Mouse (Mus musculus): Measurements from ENCODE around the gene Vmn1r239-ps. TPM values are rescaled to one million over a fixed set of nuclear protein-coding genes. Genes with fewer than 3 reads are reported as not detected.
"Not testable (repeated sequence)": the region's sequence is repeated elsewhere in the genome, so short reads cannot be mapped to it uniquely, and the experiment has no call there.

The Vmn1r239-ps gene
- polyA plus RNA-seq (2015; fragmentation: Nextera tagmentation; extraction: Ambion mirVana) = not detected in 2 replicates

- not testable (repeated sequence) for ATAC-seq (ENCODE audit: low FRiP score, low TSS enrichment); H3K4me3 ChIP-seq (ENCODE audit: low read length); H3K4me1 ChIP-seq (ENCODE audit: insufficient read depth, low read length); H3K9ac ChIP-seq (replicated peaks; ENCODE audit: low read length); H3K4me2 ChIP-seq (replicated peaks; ENCODE audit: low read depth, low read length); H3K27me3 ChIP-seq (ENCODE audit: insufficient read depth, low read length); H3K9me3 ChIP-seq (ENCODE audit: low read length); H3K36me3 ChIP-seq (ENCODE audit: insufficient read depth, low read length); H3K27ac ChIP-seq (ENCODE audit: low read length)
- WGBS = 82% methylated on average over 1 of the region's 1 CpGs
Measured at GRCm38 (mm10) chrX:147453610-147454009, at the start of gene Vmn1r239-ps. Gene Vmn1r239-ps, minus strand, starts transcription at chrX:147453710.

- 77% methylated on average over 2 of the region's 2 CpGs for WGBS
Measured at GRCm38 (mm10) chrX:147489551-147489950, 36.0 kb upstream of the Vmn1r239-ps start.

GRCm38 (mm10) chrX:147443386-147443785 lies 10.1 kb downstream of the Vmn1r239-ps start:
- H3K9ac ChIP-seq (replicated peaks; ENCODE audit: low read length) = no peak overlapping the region
- H3K27ac ChIP-seq (ENCODE audit: low read length) = no peak overlapping the region
- no peaks in the 10 kb centered on the region for H3K9me3 ChIP-seq (ENCODE audit: low read length)
- no peak overlapping the region for H3K4me3 ChIP-seq (ENCODE audit: low read length)
- WGBS = 54% methylated on average over 4 of the region's 4 CpGs
- H3K4me2 ChIP-seq (replicated peaks; ENCODE audit: low read depth, low read length) = no peak overlapping the region
- no peaks in the 10 kb centered on the region for H3K27me3 ChIP-seq (ENCODE audit: insufficient read depth, low read length)
- no peaks in the 10 kb centered on the region for H3K4me1 ChIP-seq (ENCODE audit: insufficient read depth, low read length)
- peak; percentile 57; the same call in 1 of the 2 replicates for ATAC-seq (ENCODE audit: low FRiP score, low TSS enrichment)
- H3K36me3 ChIP-seq (ENCODE audit: insufficient read depth, low read length) = no peaks in the 10 kb centered on the region

More at GRCm38 (mm10) chrX:147489551-147489950, 36.0 kb upstream of the Vmn1r239-ps start:
- no peaks in the 10 kb centered on the region for H3K36me3 ChIP-seq (ENCODE audit: insufficient read depth, low read length)
- H3K9me3 ChIP-seq (ENCODE audit: low read length) = no peaks in the 10 kb centered on the region
- no peak overlapping the region for H3K4me2 ChIP-seq (replicated peaks; ENCODE audit: low read depth, low read length)
- no peaks in the 10 kb centered on the region for H3K27me3 ChIP-seq (ENCODE audit: insufficient read depth, low read length)
- H3K4me1 ChIP-seq (ENCODE audit: insufficient read depth, low read length) = no peaks in the 10 kb centered on the region
- ATAC-seq (ENCODE audit: low FRiP score, low TSS enrichment) = no peak
- no peak overlapping the region for H3K27ac ChIP-seq (ENCODE audit: low read length)
- H3K9ac ChIP-seq (replicated peaks; ENCODE audit: low read length) = no peak overlapping the region
- no peak overlapping the region for H3K4me3 ChIP-seq (ENCODE audit: low read length)

GRCm38 (mm10) chrX:147435400-147435799 lies 18.1 kb downstream of the Vmn1r239-ps start:
- Histone ChIP-seq H3K9me3 (ENCODE audit: low read length) (no peaks in the 10 kb centered on the region), H3K27ac (ENCODE audit: low read length) (no peak overlapping the region), H3K4me2 (replicated peaks; ENCODE audit: low read depth, low read length) (no peak overlapping the region), H3K27me3 (ENCODE audit: insufficient read depth, low read length) (no peaks in the 10 kb centered on the region), H3K36me3 (ENCODE audit: insufficient read depth, low read length) (no peaks in the 10 kb centered on the region), H3K4me1 (ENCODE audit: insufficient read depth, low read length) (no peaks in the 10 kb centered on the region), H3K9ac (replicated peaks; ENCODE audit: low read length) (no peak overlapping the region), H3K4me3 (ENCODE audit: low read length) (no peak overlapping the region)
- WGBS = 80% methylated on average over 2 of the region's 2 CpGs
- ATAC-seq (ENCODE audit: low FRiP score, low TSS enrichment) = no peak

- Histone ChIP-seq H3K4me2 (replicated peaks; ENCODE audit: low read depth, low read length) (no peak overlapping the region), H3K27ac (ENCODE audit: low read length) (no peak overlapping the region), H3K4me1 (ENCODE audit: insufficient read depth, low read length) (no peaks in the 10 kb centered on the region), H3K36me3 (ENCODE audit: insufficient read depth, low read length) (no peaks in the 10 kb centered on the region), H3K9me3 (ENCODE audit: low read length) (no peaks in the 10 kb centered on the region), H3K27me3 (ENCODE audit: insufficient read depth, low read length) (no peaks in the 10 kb centered on the region), H3K4me3 (ENCODE audit: low read length) (no peak overlapping the region), H3K9ac (replicated peaks; ENCODE audit: low read length) (no peak overlapping the region)
- no peak for ATAC-seq (ENCODE audit: low FRiP score, low TSS enrichment)
- WGBS = 52% methylated on average over 1 of the region's 1 CpGs
Measured at GRCm38 (mm10) chrX:147429753-147430152, 23.8 kb downstream of the Vmn1r239-ps start.

- Histone ChIP-seq H3K27ac (ENCODE audit: low read length) (no peak within 1 kb of the TSS), H3K4me1 (ENCODE audit: insufficient read depth, low read length) (no peaks in the 10 kb centered on the region), H3K27me3 (ENCODE audit: insufficient read depth, low read length) (no peaks in the 10 kb centered on the region), H3K36me3 (ENCODE audit: insufficient read depth, low read length) (no peaks in the 10 kb centered on the region), H3K4me2 (replicated peaks; ENCODE audit: low read depth, low read length) (no peak within 1 kb of the TSS), H3K4me3 (ENCODE audit: low read length) (no peak within 1 kb of the TSS), H3K9ac (replicated peaks; ENCODE audit: low read length) (no peak within 1 kb of the TSS), H3K9me3 (ENCODE audit: low read length) (no peaks in the 10 kb centered on the region)
- WGBS = 41% methylated on average over 1 of the region's 1 CpGs
- no peak for ATAC-seq (ENCODE audit: low FRiP score, low TSS enrichment)
Measured at GRCm38 (mm10) chrX:147429129-147429528, 24.4 kb downstream of the Vmn1r239-ps start, which contains the start of gene Il13ra2. Gene Il13ra2, minus strand, starts transcription at chrX:147429192.

Other genes starting within 250 kb of the Vmn1r239-ps start
- 0.22 TPM in 1 of 2 replicates, not detected in the other for gene Il13ra2, start 24.5 kb downstream of the Vmn1r239-ps start, polyA plus RNA-seq (2015; fragmentation: Nextera tagmentation; extraction: Ambion mirVana)
- 3.9 and 5.2 TPM in 2 replicates for gene Lrch2, start 100.4 kb upstream of the Vmn1r239-ps start, polyA plus RNA-seq (2015; fragmentation: Nextera tagmentation; extraction: Ambion mirVana)

All from kidney, embryonic 16.5 days (tissue).